Mouse (Mus musculus) midbrain, postnatal 0 days (tissue): ENCODE measurements around the gene Ugt1a6a. TPM values are rescaled to one million over a fixed set of nuclear protein-coding genes. Genes with fewer than 3 reads are reported as not detected.

Experiments used
- ATAC-seq: fragments of 200-750 bp; cut with Nextera tagmentation; 2 replicates; pipeline ENCODE4 v1.8.0; 2017; ENCODE audit warnings: moderate number of reproducible peaks, mild to moderate bottlenecking, moderate TSS enrichment, moderate library complexity; ENCODE audit not compliant: low FRiP score
- DNase-seq: peaks from one replicate; pipeline ENCODE4 v3.0.0-alpha.2; 2015; ENCODE audit warnings: low spot score
- H3K27ac ChIP-seq: fragments of 300-500 bp; sonication (generic); 2 replicates; pipeline ENCODE4 v1.5.1; 2014; ENCODE audit warnings: low read depth, mild to moderate bottlenecking, low read length, mixed read lengths
- H3K27me3 ChIP-seq: fragments of 300-500 bp; sonication (generic); 2 replicates; pipeline ENCODE4 v1.6.1; 2014; ENCODE audit warnings: low read length, control low read depth, mixed read lengths; ENCODE audit not compliant: insufficient read depth
- H3K36me3 ChIP-seq: fragments of 300-500 bp; sonication (generic); 2 replicates; pipeline ENCODE4 v1.6.1; 2014; ENCODE audit warnings: low read length, control low read depth, mixed read lengths; ENCODE audit not compliant: insufficient read depth
- H3K4me1 ChIP-seq: fragments of 300-500 bp; sonication (generic); 2 replicates; pipeline ENCODE4 v1.6.1; 2014; ENCODE audit warnings: mild to moderate bottlenecking, control low read depth, antibody characterized with exemption, low read length, mixed read lengths; ENCODE audit not compliant: insufficient read depth
- H3K4me2 ChIP-seq: fragments of 300-500 bp; sonication (generic); 2 replicates; pipeline ENCODE4 v1.6.1; 2014; ENCODE audit warnings: low read depth, mild to moderate bottlenecking, low read length, mixed read lengths; ENCODE audit not compliant: poor library complexity, severe bottlenecking
- H3K4me3 ChIP-seq: fragments of 300-500 bp; sonication (generic); 2 replicates; pipeline ENCODE4 v1.5.1; 2014; ENCODE audit warnings: low read depth, mild to moderate bottlenecking, low read length, moderate library complexity
- H3K9ac ChIP-seq: fragments of 300-500 bp; sonication (generic); replicated peaks from 2 replicates; pipeline ENCODE4 v1.6.1; 2014; ENCODE audit warnings: mild to moderate bottlenecking, low read length, moderate library complexity, mixed read lengths; ENCODE audit not compliant: poor library complexity, severe bottlenecking
- H3K9me3 ChIP-seq: fragments of 300-500 bp; sonication (generic); 2 replicates; pipeline ENCODE4 v1.6.1; 2016; ENCODE audit warnings: low read length, control low read depth
- CTCF ChIP-seq: IDR thresholded peaks from 2 replicates; pipeline ENCODE4 v1.5.1; 2016; ENCODE audit warnings: antibody characterized with exemption, mild to moderate bottlenecking
- WGBS: fragments of 180-500 bp; shearing (Covaris S2); extraction: QIAGEN DNeasy Blood & Tissue Kit; methylation state at CpG from one replicate; pipeline ENCODE4 v1.1.7; 2014; 5-methylcytosine and 5-hydroxymethylcytosine counted together
- polyA plus RNA-seq: library from polyadenylated mRNA; unstranded; fragments of >200 nt; fragmentation: Nextera tagmentation; extraction: Ambion mirVana; gene quantifications from 2 replicates; pipeline ENCODE4 v1.2.1, GENCODE M21; 2015
- total RNA-seq: library from RNA; depleted of rRNA; stranded (reverse); fragments of >200 nt; gene quantifications from 2 replicates; pipeline ENCODE4 v1.2.3, GENCODE M21; 2014

Ugt1a6a gene
- total and polyA plus RNA-seq, 2 experiments from 2014 or later = 2.3 to 3.8 TPM

DNA sequence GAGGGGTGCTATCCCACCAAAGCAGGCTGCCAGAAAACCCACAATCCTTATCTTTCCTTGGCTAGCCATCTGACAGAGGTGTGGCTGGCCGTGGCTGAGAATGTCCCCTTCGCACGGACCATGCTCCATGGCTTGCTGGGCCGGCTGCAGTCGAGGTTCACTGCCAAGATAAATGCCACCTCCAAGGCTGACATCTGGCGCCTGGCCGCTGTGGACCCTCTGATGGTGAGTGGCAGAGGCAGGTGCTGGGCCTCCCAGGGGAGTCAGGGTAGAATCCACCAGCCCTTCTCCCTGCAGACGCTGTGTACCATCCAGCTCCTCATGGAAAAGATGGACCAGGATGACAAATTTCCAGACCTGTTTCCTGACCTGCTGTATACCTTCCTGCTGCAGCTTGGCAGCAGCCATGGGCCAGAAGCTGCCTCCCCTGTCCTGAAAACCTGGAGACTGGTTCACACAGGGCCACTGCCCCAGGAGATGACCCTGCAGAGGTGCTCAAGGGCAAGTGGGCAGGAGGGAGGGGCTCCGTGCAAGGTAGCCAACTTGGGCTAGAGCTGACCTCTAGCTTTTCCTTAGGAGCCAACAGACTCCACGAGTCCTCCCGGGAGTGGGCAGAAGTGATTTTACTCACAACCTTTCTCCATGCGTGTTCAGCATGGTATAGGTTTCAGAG lies 120.3 kb downstream of the Ugt1a6a start:
- no peak overlapping the region for H3K27ac ChIP-seq
- no peak overlapping the region for H3K9ac ChIP-seq
- H3K27me3 ChIP-seq = no peaks in the 10 kb centered on the region
- no peaks in the 10 kb centered on the region for H3K4me1 ChIP-seq
- H3K4me2 ChIP-seq = no peak overlapping the region
- DNase-seq (peak; percentile 75), ATAC-seq (no peak)
- peaks cover 8% of the 10 kb centered on the region for H3K36me3 ChIP-seq
- WGBS = 88% methylated on average over 12 of the region's 12 CpGs
- no peak overlapping the region for H3K4me3 ChIP-seq
- H3K9me3 ChIP-seq = peaks cover 83% of the 10 kb centered on the region
- TF ChIP-seq CTCF = no peak

DNA sequence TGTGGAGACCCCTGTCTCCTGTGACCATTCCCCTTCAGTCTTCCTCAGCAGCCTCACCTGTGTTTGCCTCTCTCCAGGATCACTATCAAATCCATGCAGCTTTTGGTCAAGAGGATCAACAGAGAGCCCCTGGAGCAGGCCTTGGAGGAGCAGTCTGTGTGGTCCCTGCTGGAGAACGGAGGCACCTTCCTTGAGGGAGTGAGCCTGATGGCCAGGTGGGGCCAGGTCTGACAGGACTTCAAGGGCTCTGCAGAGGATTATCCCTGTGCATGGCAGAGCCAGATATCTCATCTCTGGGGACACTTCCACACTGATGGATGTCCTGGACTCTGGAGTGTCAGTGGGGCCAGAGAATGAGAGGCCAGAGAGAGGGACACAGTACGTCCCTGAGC lies 120.9 kb downstream of the Ugt1a6a start:
- no peak overlapping the region for H3K9ac ChIP-seq
- TF ChIP-seq CTCF = no peak
- peaks cover 82% of the 10 kb centered on the region for H3K9me3 ChIP-seq

DNA sequence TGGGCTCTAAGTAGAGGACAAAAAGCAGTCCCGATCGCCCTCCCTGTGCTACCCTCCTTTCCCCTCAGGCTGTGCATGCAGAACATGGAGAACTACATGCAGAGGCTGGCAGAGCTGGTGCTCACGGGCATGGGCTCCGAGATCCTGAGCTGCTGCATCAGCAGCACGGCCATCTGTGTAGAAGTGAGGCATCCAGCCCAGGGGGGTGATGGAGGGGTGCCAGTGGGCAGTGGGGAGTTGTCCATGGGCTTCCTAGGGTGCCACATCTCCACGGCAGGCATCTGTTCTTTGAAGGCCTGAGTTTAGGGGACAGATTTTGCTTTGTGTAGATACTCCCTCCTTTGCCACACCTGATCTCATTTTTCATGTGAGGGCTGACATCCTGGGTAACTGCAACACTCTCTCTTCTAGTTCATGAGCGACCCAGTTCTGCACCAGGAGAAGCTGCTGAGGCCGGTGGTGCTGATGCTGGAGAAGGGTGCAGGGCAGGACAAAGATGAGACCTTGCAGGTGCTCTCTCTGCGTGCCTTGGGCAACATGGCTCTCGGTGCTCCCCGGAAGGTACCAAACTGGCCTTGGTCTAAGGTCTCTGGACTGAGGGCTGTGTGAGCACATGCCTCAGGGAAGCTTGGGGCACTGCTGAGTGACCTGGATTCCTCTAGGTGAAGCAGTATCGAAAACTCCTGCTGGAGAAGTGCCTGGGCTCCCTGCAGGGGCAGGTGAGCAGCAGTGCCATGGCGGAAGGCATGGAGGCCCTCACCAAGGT lies 121.6 kb downstream of the Ugt1a6a start:
- Histone ChIP-seq H3K9ac (no peak overlapping the region), H3K9me3 (peaks cover 74% of the 10 kb centered on the region), H3K36me3 (peaks cover 20% of the 10 kb centered on the region), H3K27me3 (no peaks in the 10 kb centered on the region), H3K27ac (no peak overlapping the region), H3K4me2 (no peak overlapping the region), H3K4me3 (no peak overlapping the region), H3K4me1 (no peaks in the 10 kb centered on the region)
- no peak for ATAC-seq
- no peak for TF ChIP-seq CTCF
- 80% methylated on average over 13 of the region's 13 CpGs for WGBS
- DNase-seq = no peak

More for the DNA sequence above, 120.9 kb downstream of the Ugt1a6a start:
- H3K4me2 ChIP-seq = no peak overlapping the region
- H3K4me3 ChIP-seq = no peak overlapping the region
- no peaks in the 10 kb centered on the region for H3K27me3 ChIP-seq
- 60% methylated on average over 2 of the region's 2 CpGs for WGBS
- H3K27ac ChIP-seq = no peak overlapping the region
- H3K4me1 ChIP-seq = no peaks in the 10 kb centered on the region
- no peak for DNase-seq
- peaks cover 13% of the 10 kb centered on the region for H3K36me3 ChIP-seq
- no peak for ATAC-seq

DNA sequence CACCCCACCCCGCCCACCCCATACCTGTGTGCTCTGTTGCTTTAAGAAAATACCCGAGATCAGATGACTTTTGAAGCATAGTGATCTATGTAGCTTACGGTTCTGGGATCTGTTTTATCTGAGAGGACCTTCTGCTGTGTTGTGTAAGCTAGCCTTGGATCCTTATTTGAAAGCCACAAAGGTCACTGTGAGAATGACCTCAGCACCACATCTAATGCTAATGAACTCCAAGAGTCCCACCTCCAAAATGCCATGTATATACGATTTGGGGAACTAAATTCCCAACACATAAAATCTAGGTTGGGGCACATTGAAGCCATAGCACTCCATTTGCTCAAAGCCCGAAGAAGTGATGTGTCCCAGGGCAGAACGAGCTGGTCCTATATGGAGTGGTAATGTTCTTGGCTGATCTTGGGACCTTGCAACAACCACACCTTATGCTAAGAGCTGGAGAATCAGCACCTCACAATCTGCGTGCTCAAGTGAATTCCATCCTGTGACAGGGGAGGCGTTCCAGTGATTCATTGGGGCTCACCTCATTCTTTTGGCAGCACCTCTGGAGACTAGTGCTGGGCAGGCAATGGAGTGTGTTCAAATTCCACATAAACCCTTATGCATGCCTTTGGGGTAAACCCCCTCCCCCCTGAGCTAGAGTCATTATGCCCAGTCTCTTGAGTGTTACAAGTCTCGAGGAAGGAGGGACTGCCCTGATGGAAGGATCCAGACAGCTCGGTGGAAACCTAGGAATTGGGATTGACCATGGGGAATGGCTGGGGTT lies 122.5 kb downstream of the Ugt1a6a start:
- 80% methylated on average over 10 of the region's 10 CpGs for WGBS
- H3K27me3 ChIP-seq = no peaks in the 10 kb centered on the region
- H3K9me3 ChIP-seq = peaks cover 68% of the 10 kb centered on the region
- H3K4me3 ChIP-seq = no peak overlapping the region
- TF ChIP-seq CTCF = no peak
- ATAC-seq = no peak
- no peak overlapping the region for H3K27ac ChIP-seq
- H3K4me1 ChIP-seq = no peaks in the 10 kb centered on the region
- H3K4me2 ChIP-seq = no peak overlapping the region
- no peak overlapping the region for H3K9ac ChIP-seq
- H3K36me3 ChIP-seq = peaks cover 30% of the 10 kb centered on the region
- DNase-seq = no peak

DNA sequence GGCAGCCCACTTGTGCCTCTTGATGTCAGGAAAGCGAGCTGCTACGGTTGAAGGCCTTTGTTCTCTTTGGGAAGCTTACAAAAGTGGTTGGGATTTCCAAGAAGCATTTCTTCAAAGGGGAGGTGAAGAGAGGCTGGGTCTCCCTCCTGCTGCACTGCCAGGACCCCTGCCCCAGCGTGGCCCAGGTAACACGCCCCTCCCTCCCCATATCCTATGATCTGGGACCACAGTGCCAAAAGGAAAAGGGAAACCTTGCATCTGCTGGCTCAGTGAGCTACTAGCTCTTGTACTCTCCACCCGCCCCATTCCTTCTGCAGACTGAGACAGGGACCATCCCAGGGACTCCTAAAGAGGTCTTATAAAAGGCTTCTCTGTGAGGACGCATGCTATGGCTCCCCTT lies 123.1 kb downstream of the Ugt1a6a start:
- peaks cover 36% of the 10 kb centered on the region for H3K36me3 ChIP-seq
- no peak for TF ChIP-seq CTCF

DNA sequence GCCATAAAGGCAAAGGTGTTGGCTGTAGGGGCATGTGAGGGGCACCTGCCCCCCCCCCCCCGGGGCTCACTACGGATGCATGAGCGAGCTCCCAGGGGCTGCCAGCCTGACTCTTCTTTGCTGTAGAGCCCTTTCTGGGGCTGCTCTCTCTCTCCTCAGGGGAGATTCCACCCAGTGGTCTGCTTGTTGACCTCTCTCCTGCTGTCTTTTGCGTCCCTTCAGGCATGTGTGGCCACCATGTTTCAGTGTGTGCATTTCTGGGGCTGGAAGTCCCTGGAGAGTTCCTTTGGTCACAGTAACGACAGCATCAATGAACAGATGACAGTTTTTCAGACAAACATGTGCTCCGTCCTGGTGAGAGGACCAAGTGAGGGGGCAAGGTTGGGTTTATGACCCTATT lies 123.8 kb downstream of the Ugt1a6a start:
- Histone ChIP-seq H3K27me3 (no peaks in the 10 kb centered on the region), H3K27ac (no peak overlapping the region), H3K9me3 (peaks cover 55% of the 10 kb centered on the region), H3K36me3 (peaks cover 42% of the 10 kb centered on the region), H3K4me1 (no peaks in the 10 kb centered on the region), H3K9ac (no peak overlapping the region), H3K4me3 (no peak overlapping the region), H3K4me2 (no peak overlapping the region)
- DNase-seq (no peak), ATAC-seq (no peak)
- 68% methylated on average over 6 of the region's 6 CpGs for WGBS
- no peak for TF ChIP-seq CTCF

More for the DNA sequence above, 123.1 kb downstream of the Ugt1a6a start:
- H3K4me3 ChIP-seq = no peak overlapping the region
- H3K4me2 ChIP-seq = no peak overlapping the region
- 82% methylated on average over 6 of the region's 6 CpGs for WGBS
- ATAC-seq = no peak
- no peaks in the 10 kb centered on the region for H3K4me1 ChIP-seq
- peaks cover 62% of the 10 kb centered on the region for H3K9me3 ChIP-seq
- H3K27ac ChIP-seq = no peak overlapping the region
- H3K27me3 ChIP-seq = no peaks in the 10 kb centered on the region
- no peak overlapping the region for H3K9ac ChIP-seq
- no peak for DNase-seq
